Mouse (Mus musculus) embryonic facial prominence, embryonic 10.5 days (tissue): Measurements from ENCODE around the gene Adamts17. TPM values are rescaled to one million over a fixed set of nuclear protein-coding genes. Genes with fewer than 3 reads are reported as not detected.

Experiments
- DNase-seq: peaks from one replicate; pipeline ENCODE4 v3.0.0-alpha.2; 2017; ENCODE audit warnings: low spot score
- H3K27ac ChIP-seq: fragments of 300-500 bp; sonication (generic); replicated peaks from 2 replicates; pipeline ENCODE4 v1.5.1; 2016; ENCODE audit warnings: mild to moderate bottlenecking
- H3K27me3 ChIP-seq: fragments of 300-500 bp; sonication (generic); replicated peaks from 2 replicates; pipeline ENCODE4 v1.6.1; 2016; ENCODE audit warnings: low read depth, mild to moderate bottlenecking; ENCODE audit not compliant: poor library complexity, severe bottlenecking
- H3K36me3 ChIP-seq: fragments of 300-500 bp; sonication (generic); replicated peaks from 2 replicates; pipeline ENCODE4 v1.6.1; 2016; ENCODE audit warnings: mild to moderate bottlenecking, moderate library complexity
- H3K4me1 ChIP-seq: fragments of 300-500 bp; sonication (generic); 2 replicates; pipeline ENCODE4 v1.6.1; 2016
- H3K4me3 ChIP-seq: fragments of 300-500 bp; sonication (generic); 2 replicates; pipeline ENCODE4 v1.5.1; 2016; ENCODE audit warnings: mild to moderate bottlenecking, moderate library complexity
- H3K9me3 ChIP-seq: fragments of 300-500 bp; sonication (generic); 2 replicates; pipeline ENCODE4 v1.6.1; 2016; ENCODE audit warnings: mild to moderate bottlenecking
- WGBS: fragments of 180-500 bp; shearing (Covaris S2); methylation state at CpG from one replicate; pipeline ENCODE4 v1.1.7; 2016; 5-methylcytosine and 5-hydroxymethylcytosine counted together
- polyA plus RNA-seq: library from polyadenylated mRNA; unstranded; fragments of >200 nt; fragmentation: Nextera tagmentation; extraction: Ambion mirVana; gene quantifications from 2 replicates; pipeline ENCODE4 v1.2.1, GENCODE M21; 2016

Adamts17 gene
- polyA plus RNA-seq, 1 experiment from 2014 or later, result 2.6 TPM

DNA sequence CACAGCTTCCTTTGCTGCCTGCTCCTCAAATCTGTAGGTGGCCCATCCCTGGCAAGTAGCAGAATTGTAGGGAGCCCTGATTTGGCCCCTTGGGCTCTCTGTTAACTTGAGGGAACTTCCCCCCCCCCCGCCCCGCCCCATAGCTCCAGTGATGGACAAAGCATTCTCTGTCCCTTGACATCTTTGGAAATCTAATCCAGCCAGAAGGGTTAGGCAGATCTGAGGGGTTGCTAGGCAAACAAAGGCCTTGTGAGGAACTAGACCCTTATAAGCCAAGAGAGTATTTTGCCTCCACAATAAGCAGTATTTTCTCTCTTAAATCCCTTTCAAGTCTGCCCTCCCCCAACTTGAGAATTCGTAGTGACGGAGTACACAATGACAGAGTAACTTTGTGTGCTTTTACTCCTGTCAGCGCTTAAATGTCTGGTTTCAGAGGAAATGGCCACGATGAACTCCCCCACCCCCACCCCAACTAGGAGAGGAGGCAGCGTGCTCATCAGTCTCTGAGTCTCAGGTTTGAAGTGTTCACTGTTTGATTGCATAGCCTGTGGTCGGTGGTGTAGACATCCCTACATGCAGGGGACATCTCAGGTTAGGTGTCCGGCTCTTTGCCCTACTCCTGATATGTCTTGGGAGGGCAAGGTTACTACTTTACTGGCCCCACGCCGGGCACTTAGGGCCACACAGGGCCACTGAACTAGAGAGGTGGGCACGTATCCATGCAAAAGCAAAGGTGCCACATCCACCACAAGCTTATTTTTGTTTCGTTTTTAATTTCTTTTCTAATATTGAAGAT lies 99.7 kb downstream of the Adamts17 start:
- peak; percentile 42 for DNase-seq
- 54% methylated on average over 13 of the region's 13 CpGs for WGBS
- no peaks in the 10 kb centered on the region for H3K9me3 ChIP-seq
- peaks cover 34% of the 10 kb centered on the region for H3K4me1 ChIP-seq
- no peaks in the 10 kb centered on the region for H3K36me3 ChIP-seq
- no peaks in the 10 kb centered on the region for H3K27me3 ChIP-seq
- H3K4me3 ChIP-seq, result no peak overlapping the region
- H3K27ac ChIP-seq, result peak overlapping the region; percentile 67

DNA sequence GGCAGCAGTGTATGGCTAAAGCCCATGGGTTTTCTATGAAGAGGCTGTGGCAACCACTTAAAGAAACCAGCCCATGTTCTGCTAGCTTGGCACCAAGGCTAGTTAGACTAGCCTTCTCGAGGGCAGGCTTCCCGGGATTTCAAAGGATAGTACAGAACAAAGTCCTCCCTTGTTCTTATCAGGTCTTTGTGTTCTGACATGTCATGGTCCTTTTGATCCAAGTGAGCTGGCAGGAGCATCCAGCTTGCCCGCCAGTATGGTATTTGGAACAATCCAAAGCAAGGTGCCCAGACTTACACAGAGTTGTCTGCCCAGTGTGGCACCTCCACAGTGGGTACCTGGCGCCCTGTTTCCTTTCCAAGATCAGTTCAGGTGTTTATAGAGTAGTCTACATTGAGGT lies 101.2 kb downstream of the Adamts17 start:
- no peak overlapping the region for H3K27ac ChIP-seq
- WGBS, result 68% methylated on average over 4 of the region's 4 CpGs
- H3K4me1 ChIP-seq, result peaks cover 26% of the 10 kb centered on the region
- H3K27me3 ChIP-seq, result no peaks in the 10 kb centered on the region
- no peak overlapping the region for H3K4me3 ChIP-seq
- no peaks in the 10 kb centered on the region for H3K36me3 ChIP-seq
- H3K9me3 ChIP-seq, result no peaks in the 10 kb centered on the region
- no peak for DNase-seq

DNA sequence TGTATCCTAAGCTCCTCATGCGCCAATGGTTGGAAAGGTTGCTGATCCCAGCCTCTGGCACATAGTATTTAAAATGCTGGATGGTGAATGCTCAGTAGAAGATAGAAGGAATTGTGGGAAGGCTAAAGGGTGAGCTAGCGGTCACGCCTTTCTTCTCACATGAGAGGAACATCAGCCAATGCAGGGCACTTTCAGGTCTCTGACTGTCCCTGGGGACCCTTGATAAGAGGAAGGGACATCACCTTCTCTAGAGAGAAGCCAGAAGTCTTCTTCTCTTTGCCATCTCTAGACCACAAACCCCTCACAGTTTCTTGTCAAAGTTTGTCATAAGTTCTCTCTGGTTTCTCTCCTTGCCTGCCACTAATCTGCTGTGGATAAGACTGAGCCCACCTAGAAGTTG lies 109.5 kb downstream of the Adamts17 start:
- no peak for DNase-seq
- no peaks in the 10 kb centered on the region for H3K27me3 ChIP-seq
- WGBS, result 97% methylated on average over 3 of the region's 3 CpGs
- no peaks in the 10 kb centered on the region for H3K9me3 ChIP-seq
- H3K4me1 ChIP-seq, result peaks cover 7% of the 10 kb centered on the region
- H3K27ac ChIP-seq, result no peak overlapping the region
- H3K4me3 ChIP-seq, result no peak overlapping the region
- no peaks in the 10 kb centered on the region for H3K36me3 ChIP-seq

DNA sequence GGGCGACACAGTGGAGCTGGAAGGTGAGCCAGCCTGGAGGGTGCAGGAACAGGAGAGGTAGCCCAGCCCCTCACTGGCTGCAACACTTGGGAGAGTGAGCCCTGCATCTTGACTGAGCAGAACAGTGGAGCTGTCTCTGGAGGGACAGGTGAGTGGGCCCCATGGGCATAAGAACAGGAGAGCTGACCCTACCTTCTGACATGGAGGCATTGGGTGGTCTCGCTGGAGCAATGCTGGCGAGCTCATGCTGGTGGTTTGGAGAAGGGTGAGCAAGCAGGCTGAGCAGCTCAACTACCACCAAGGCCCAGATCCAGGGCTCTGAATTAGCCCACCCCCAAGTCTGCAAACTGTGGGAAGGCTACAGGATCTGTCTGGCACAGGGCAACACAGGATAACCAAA lies 113.4 kb downstream of the Adamts17 start:
- peaks cover 34% of the 10 kb centered on the region for H3K4me1 ChIP-seq
- H3K27me3 ChIP-seq, result no peaks in the 10 kb centered on the region
- H3K9me3 ChIP-seq, result no peaks in the 10 kb centered on the region
- no peak for DNase-seq
- H3K4me3 ChIP-seq, result no peak overlapping the region
- WGBS, result 89% methylated on average over 3 of the region's 3 CpGs
- peak overlapping the region; percentile 40 for H3K27ac ChIP-seq
- no peaks in the 10 kb centered on the region for H3K36me3 ChIP-seq

DNA sequence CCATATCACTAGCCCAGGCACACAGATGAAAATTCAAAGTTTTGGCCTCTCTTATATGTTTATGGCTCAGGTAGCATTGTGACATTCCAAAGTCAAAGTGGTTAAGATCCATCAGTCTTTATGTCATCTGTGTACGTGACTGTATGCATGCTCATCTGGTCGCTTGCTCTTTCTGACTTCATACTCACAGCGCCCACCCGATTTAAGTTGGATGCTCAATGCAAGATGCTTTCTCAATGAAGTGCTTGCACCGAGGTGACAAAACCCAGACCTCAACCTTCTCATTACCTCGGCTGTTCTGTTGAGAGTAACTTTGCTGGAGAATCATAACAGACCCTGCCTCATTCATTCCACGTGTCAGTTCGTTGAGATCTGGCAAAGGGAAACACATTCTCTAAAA lies 114.5 kb downstream of the Adamts17 start:
- no peak for DNase-seq
- no peaks in the 10 kb centered on the region for H3K9me3 ChIP-seq
- no peak overlapping the region for H3K27ac ChIP-seq
- no peaks in the 10 kb centered on the region for H3K27me3 ChIP-seq
- 74% methylated on average over 8 of the region's 8 CpGs for WGBS
- peaks cover 34% of the 10 kb centered on the region for H3K4me1 ChIP-seq
- no peak overlapping the region for H3K4me3 ChIP-seq
- no peaks in the 10 kb centered on the region for H3K36me3 ChIP-seq

GRCm38 (mm10) chr7:66954723-66955122 lies 115.2 kb downstream of the Adamts17 start:
- H3K9me3 ChIP-seq, result no peaks in the 10 kb centered on the region
- no peaks in the 10 kb centered on the region for H3K27me3 ChIP-seq
- H3K4me1 ChIP-seq, result peaks cover 34% of the 10 kb centered on the region
- H3K4me3 ChIP-seq, result no peak overlapping the region
- DNase-seq, result no peak
- 86% methylated on average over 5 of the region's 5 CpGs for WGBS
- H3K36me3 ChIP-seq, result no peaks in the 10 kb centered on the region
- 0 out of 2 replicates have a peak overlapping the region, but pooled peaks have one; percentile 55 for H3K27ac ChIP-seq

GRCm38 (mm10) chr7:66955455-66955919 lies 116.0 kb downstream of the Adamts17 start:
- no peaks in the 10 kb centered on the region for H3K27me3 ChIP-seq
- no peaks in the 10 kb centered on the region for H3K9me3 ChIP-seq
- H3K36me3 ChIP-seq, result no peaks in the 10 kb centered on the region
- peak overlapping the region; percentile 55 for H3K27ac ChIP-seq
- WGBS, result 20% methylated on average over 8 of the region's 8 CpGs
- peak; percentile 58 for DNase-seq
- H3K4me1 ChIP-seq, result peaks cover 39% of the 10 kb centered on the region
- no peak overlapping the region for H3K4me3 ChIP-seq

GRCm38 (mm10) chr7:66955978-66956377 lies 116.4 kb downstream of the Adamts17 start:
- Histone ChIP-seq H3K27ac (peak overlapping the region; percentile 55), H3K9me3 (no peaks in the 10 kb centered on the region), H3K36me3 (no peaks in the 10 kb centered on the region), H3K4me1 (peaks cover 40% of the 10 kb centered on the region), H3K4me3 (no peak overlapping the region), H3K27me3 (no peaks in the 10 kb centered on the region)
- 65% methylated on average over 2 of the region's 2 CpGs for WGBS
- peak; percentile 42 for DNase-seq

DNA sequence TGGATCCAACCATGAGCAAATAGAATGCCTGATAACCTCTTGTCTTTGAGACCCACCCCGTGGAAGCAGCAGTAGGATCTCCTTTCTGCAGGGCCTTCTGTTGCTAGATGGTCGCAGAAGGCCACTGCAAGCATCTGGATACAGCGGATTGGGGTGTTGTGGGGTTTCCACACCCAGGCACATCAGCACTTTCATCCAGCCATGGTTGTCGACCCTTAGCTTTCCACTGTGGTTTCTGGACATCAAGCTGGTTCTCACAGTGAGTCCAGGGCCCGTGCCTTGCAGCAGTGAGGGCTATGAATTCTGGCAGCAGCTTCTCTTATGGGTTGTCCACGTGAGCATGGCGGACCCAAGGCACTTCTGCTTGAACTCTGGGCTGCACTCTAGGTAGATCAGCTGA lies 118.2 kb downstream of the Adamts17 start:
- no peaks in the 10 kb centered on the region for H3K27me3 ChIP-seq
- no peaks in the 10 kb centered on the region for H3K9me3 ChIP-seq
- DNase-seq, result no peak
- H3K4me3 ChIP-seq, result no peak overlapping the region
- H3K4me1 ChIP-seq, result peaks cover 39% of the 10 kb centered on the region
- 86% methylated on average over 7 of the region's 7 CpGs for WGBS
- no peaks in the 10 kb centered on the region for H3K36me3 ChIP-seq
- no peak overlapping the region for H3K27ac ChIP-seq

- H3K4me3 ChIP-seq, result no peak overlapping the region
- 82% methylated on average over 8 of the region's 8 CpGs for WGBS
- DNase-seq, result no peak
- peaks cover 22% of the 10 kb centered on the region for H3K4me1 ChIP-seq
- H3K36me3 ChIP-seq, result no peaks in the 10 kb centered on the region
- no peaks in the 10 kb centered on the region for H3K9me3 ChIP-seq
- no peaks in the 10 kb centered on the region for H3K27me3 ChIP-seq
- H3K27ac ChIP-seq, result no peak overlapping the region
These were observed 120.9 kb downstream of the Adamts17 start for GRCm38 (mm10) chr7:66960246-66961033.

- H3K36me3 ChIP-seq, result no peaks in the 10 kb centered on the region
- H3K4me1 ChIP-seq, result peaks cover 30% of the 10 kb centered on the region
- 72% methylated on average over 10 of the region's 10 CpGs for WGBS
- no peaks in the 10 kb centered on the region for H3K27me3 ChIP-seq
- no peak overlapping the region for H3K4me3 ChIP-seq
- DNase-seq, result no peak
- no peak overlapping the region for H3K27ac ChIP-seq
- H3K9me3 ChIP-seq, result no peaks in the 10 kb centered on the region
These were observed 123.2 kb downstream of the Adamts17 start for GRCm38 (mm10) chr7:66962736-66963135.

DNA sequence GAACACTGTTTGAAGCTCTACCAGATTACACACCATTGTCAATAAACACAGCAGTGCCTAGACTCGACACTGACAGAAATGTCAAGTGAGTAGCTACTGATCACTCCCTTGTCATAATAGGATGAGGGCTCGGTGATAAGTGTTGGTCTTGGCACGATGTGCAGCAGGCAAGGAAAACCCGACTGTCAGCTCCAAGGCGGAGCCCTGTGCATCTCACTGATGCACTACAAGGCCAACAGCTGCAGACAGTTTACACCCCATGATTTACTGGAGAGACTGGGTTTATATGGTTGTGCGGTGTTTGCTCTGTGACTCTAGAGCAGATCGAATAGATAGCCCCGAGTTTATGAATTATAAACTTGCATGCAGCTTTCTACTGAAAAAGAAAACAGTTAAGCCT lies 124.0 kb downstream of the Adamts17 start:
- H3K36me3 ChIP-seq, result no peaks in the 10 kb centered on the region
- no peak overlapping the region for H3K4me3 ChIP-seq
- no peaks in the 10 kb centered on the region for H3K9me3 ChIP-seq
- 87% methylated on average over 8 of the region's 8 CpGs for WGBS
- H3K4me1 ChIP-seq, result peaks cover 38% of the 10 kb centered on the region
- no peak for DNase-seq
- no peaks in the 10 kb centered on the region for H3K27me3 ChIP-seq
- no peak overlapping the region for H3K27ac ChIP-seq
